Mouse (Mus musculus): ENCODE measurements at regions not wholly inside any gene's neighbourhood (a gene's known extent, or its start where the extent isn't known, plus 50 kb on each side); places are given as distances from the start of the nearest gene placed in this dataset.
"Not testable (repeated sequence)": the region's sequence is repeated elsewhere in the genome, so short reads cannot be mapped to it uniquely, and the experiment has no call there.

- Histone ChIP-seq H3K27me3 (ENCODE audit: control insufficient read depth, insufficient read depth, low read length) (no peaks in the 10 kb centered on the region), H3K36me3 (ENCODE audit: control insufficient read depth, insufficient read depth, low read length) (no peaks in the 10 kb centered on the region), H3K9me3 (ENCODE audit: control insufficient read depth, low read length) (no peaks in the 10 kb centered on the region), H3K4me1 (ENCODE audit: control insufficient read depth, insufficient read depth, low read length) (no peaks in the 10 kb centered on the region), H3K27ac (ENCODE audit: low read depth, low read length) (no peak overlapping the region), H3K4me2 (ENCODE audit: low read depth) (no peak overlapping the region), H3K9ac (ENCODE audit: low read length) (no peak overlapping the region), H3K4me3 (ENCODE audit: low read depth, low read length) (no peak overlapping the region)
- no peak for ATAC-seq (ENCODE audit: insufficient read depth, low FRiP score, low TSS enrichment)
- WGBS = 89% methylated on average over 7 of the region's 7 CpGs
- no peak for DNase-seq (ENCODE audit: low spot score)
Observed at GRCm38 (mm10) chr7:111185954-111186353, 103.1 kb upstream of the Eif4g2 start.

- Histone ChIP-seq H3K9me3 (ENCODE audit: control insufficient read depth, low read length) (no peaks in the 10 kb centered on the region), H3K36me3 (ENCODE audit: control insufficient read depth, insufficient read depth, low read length) (no peaks in the 10 kb centered on the region), H3K9ac (ENCODE audit: low read length) (no peak overlapping the region), H3K27me3 (ENCODE audit: control insufficient read depth, insufficient read depth, low read length) (no peaks in the 10 kb centered on the region), H3K27ac (ENCODE audit: low read depth, low read length) (no peak overlapping the region), H3K4me3 (ENCODE audit: low read depth, low read length) (no peak overlapping the region), H3K4me1 (ENCODE audit: control insufficient read depth, insufficient read depth, low read length) (no peaks in the 10 kb centered on the region), H3K4me2 (ENCODE audit: low read depth) (no peak overlapping the region)
- no peak for ATAC-seq (ENCODE audit: insufficient read depth, low FRiP score, low TSS enrichment)
- no peak for DNase-seq (ENCODE audit: low spot score)
- WGBS = 84% methylated on average over 3 of the region's 3 CpGs
Observed at GRCm38 (mm10) chr7:111183512-111183911, 100.7 kb upstream of the Eif4g2 start.

- H3K9me3 ChIP-seq (ENCODE audit: control insufficient read depth, low read length) = no peaks in the 10 kb centered on the region
- H3K36me3 ChIP-seq (ENCODE audit: control insufficient read depth, insufficient read depth, low read length) = no peaks in the 10 kb centered on the region
- no peak overlapping the region for H3K27ac ChIP-seq (ENCODE audit: low read depth, low read length)
- DNase-seq (ENCODE audit: low spot score) (peak; percentile 57), ATAC-seq (ENCODE audit: insufficient read depth, low FRiP score, low TSS enrichment) (no peak)
- WGBS = 69% methylated on average over 3 of the region's 3 CpGs
- H3K4me1 ChIP-seq (ENCODE audit: control insufficient read depth, insufficient read depth, low read length) = no peaks in the 10 kb centered on the region
- no peak overlapping the region for H3K9ac ChIP-seq (ENCODE audit: low read length)
- no peak overlapping the region for H3K4me3 ChIP-seq (ENCODE audit: low read depth, low read length)
- H3K4me2 ChIP-seq (ENCODE audit: low read depth) = no peak overlapping the region
- H3K27me3 ChIP-seq (ENCODE audit: control insufficient read depth, insufficient read depth, low read length) = no peaks in the 10 kb centered on the region
Observed at GRCm38 (mm10) chr7:111182319-111182718, 99.5 kb upstream of the Eif4g2 start.

- H3K9me3 ChIP-seq (ENCODE audit: control insufficient read depth, low read length) = no peaks in the 10 kb centered on the region
Observed at GRCm38 (mm10) chr7:111179401-111180271, 96.8 kb upstream of the Eif4g2 start.

GRCm38 (mm10) chr7:111174393-111175124 is 91.7 kb upstream of the Eif4g2 start:
- DNase-seq (ENCODE audit: low spot score) (no peak), ATAC-seq (ENCODE audit: insufficient read depth, low FRiP score, low TSS enrichment) (no peak)
- H3K9ac ChIP-seq (ENCODE audit: low read length) = no peak overlapping the region
- 87% methylated on average over 9 of the region's 9 CpGs for WGBS
- no peaks in the 10 kb centered on the region for H3K4me1 ChIP-seq (ENCODE audit: control insufficient read depth, insufficient read depth, low read length)
- H3K9me3 ChIP-seq (ENCODE audit: control insufficient read depth, low read length) = no peaks in the 10 kb centered on the region
- H3K27ac ChIP-seq (ENCODE audit: low read depth, low read length) = no peak overlapping the region
- no peak overlapping the region for H3K4me2 ChIP-seq (ENCODE audit: low read depth)
- no peaks in the 10 kb centered on the region for H3K36me3 ChIP-seq (ENCODE audit: control insufficient read depth, insufficient read depth, low read length)
- H3K4me3 ChIP-seq (ENCODE audit: low read depth, low read length) = no peak overlapping the region
- H3K27me3 ChIP-seq (ENCODE audit: control insufficient read depth, insufficient read depth, low read length) = no peaks in the 10 kb centered on the region

More at GRCm38 (mm10) chr7:111179401-111180271, 96.8 kb upstream of the Eif4g2 start:
- Histone ChIP-seq H3K27ac (ENCODE audit: low read depth, low read length) (no peak overlapping the region), H3K36me3 (ENCODE audit: control insufficient read depth, insufficient read depth, low read length) (no peaks in the 10 kb centered on the region), H3K9ac (ENCODE audit: low read length) (no peak overlapping the region), H3K4me1 (ENCODE audit: control insufficient read depth, insufficient read depth, low read length) (no peaks in the 10 kb centered on the region), H3K4me3 (ENCODE audit: low read depth, low read length) (no peak overlapping the region), H3K27me3 (ENCODE audit: control insufficient read depth, insufficient read depth, low read length) (no peaks in the 10 kb centered on the region), H3K4me2 (ENCODE audit: low read depth) (no peak overlapping the region)
- DNase-seq (ENCODE audit: low spot score) (no peak), ATAC-seq (ENCODE audit: insufficient read depth, low FRiP score, low TSS enrichment) (no peak)
- 73% methylated on average over 7 of the region's 7 CpGs for WGBS

GRCm38 (mm10) chr7:111172061-111172460 is 89.2 kb upstream of the Eif4g2 start:
- H3K27me3 ChIP-seq (ENCODE audit: control insufficient read depth, insufficient read depth, low read length) = no peaks in the 10 kb centered on the region
- H3K4me3 ChIP-seq (ENCODE audit: low read depth, low read length) = no peak overlapping the region
- no peak overlapping the region for H3K4me2 ChIP-seq (ENCODE audit: low read depth)
- ATAC-seq (ENCODE audit: insufficient read depth, low FRiP score, low TSS enrichment) (no peak), DNase-seq (ENCODE audit: low spot score) (no peak)
- H3K36me3 ChIP-seq (ENCODE audit: control insufficient read depth, insufficient read depth, low read length) = no peaks in the 10 kb centered on the region
- 98% methylated on average over 2 of the region's 2 CpGs for WGBS
- no peaks in the 10 kb centered on the region for H3K4me1 ChIP-seq (ENCODE audit: control insufficient read depth, insufficient read depth, low read length)
- H3K27ac ChIP-seq (ENCODE audit: low read depth, low read length) = no peak overlapping the region
- H3K9ac ChIP-seq (ENCODE audit: low read length) = no peak overlapping the region
- no peaks in the 10 kb centered on the region for H3K9me3 ChIP-seq (ENCODE audit: control insufficient read depth, low read length)

GRCm38 (mm10) chr7:111168546-111169233 is 85.9 kb upstream of the Eif4g2 start:
- WGBS = 89% methylated on average over 3 of the region's 3 CpGs
- not testable (repeated sequence) for H3K9ac ChIP-seq (ENCODE audit: low read length); ATAC-seq (ENCODE audit: insufficient read depth, low FRiP score, low TSS enrichment); H3K27ac ChIP-seq (ENCODE audit: low read depth, low read length); H3K4me2 ChIP-seq (ENCODE audit: low read depth); H3K27me3 ChIP-seq (ENCODE audit: control insufficient read depth, insufficient read depth, low read length); H3K9me3 ChIP-seq (ENCODE audit: control insufficient read depth, low read length); DNase-seq (ENCODE audit: low spot score); H3K36me3 ChIP-seq (ENCODE audit: control insufficient read depth, insufficient read depth, low read length); H3K4me3 ChIP-seq (ENCODE audit: low read depth, low read length); H3K4me1 ChIP-seq (ENCODE audit: control insufficient read depth, insufficient read depth, low read length)

- Histone ChIP-seq H3K27me3 (ENCODE audit: control insufficient read depth, insufficient read depth, low read length) (no peaks in the 10 kb centered on the region), H3K36me3 (ENCODE audit: control insufficient read depth, insufficient read depth, low read length) (no peaks in the 10 kb centered on the region), H3K4me1 (ENCODE audit: control insufficient read depth, insufficient read depth, low read length) (no peaks in the 10 kb centered on the region), H3K4me2 (ENCODE audit: low read depth) (no peak overlapping the region), H3K4me3 (ENCODE audit: low read depth, low read length) (no peak overlapping the region), H3K9ac (ENCODE audit: low read length) (no peak overlapping the region), H3K27ac (ENCODE audit: low read depth, low read length) (no peak overlapping the region), H3K9me3 (ENCODE audit: control insufficient read depth, low read length) (no peaks in the 10 kb centered on the region)
- ATAC-seq (ENCODE audit: insufficient read depth, low FRiP score, low TSS enrichment) (no peak), DNase-seq (ENCODE audit: low spot score) (no peak)
- 90% methylated on average over 3 of the region's 3 CpGs for WGBS
Observed at GRCm38 (mm10) chr7:111164994-111165393, 82.2 kb upstream of the Eif4g2 start.

Data from neural tube, embryonic 11.5 days (tissue).